Mouse (Mus musculus): ENCODE measurements at regions not wholly inside any gene's neighbourhood (a gene's known extent, or its start where the extent isn't known, plus 50 kb on each side); places are given as distances from the start of the nearest gene placed in this dataset.

- in situ Hi-C loops (cut with MboI, MseI), result no loop called here
Measured at GRCm38 (mm10) chr9:115666530-115666929, 242.7 kb upstream of the Gadl1 start.

DNA sequence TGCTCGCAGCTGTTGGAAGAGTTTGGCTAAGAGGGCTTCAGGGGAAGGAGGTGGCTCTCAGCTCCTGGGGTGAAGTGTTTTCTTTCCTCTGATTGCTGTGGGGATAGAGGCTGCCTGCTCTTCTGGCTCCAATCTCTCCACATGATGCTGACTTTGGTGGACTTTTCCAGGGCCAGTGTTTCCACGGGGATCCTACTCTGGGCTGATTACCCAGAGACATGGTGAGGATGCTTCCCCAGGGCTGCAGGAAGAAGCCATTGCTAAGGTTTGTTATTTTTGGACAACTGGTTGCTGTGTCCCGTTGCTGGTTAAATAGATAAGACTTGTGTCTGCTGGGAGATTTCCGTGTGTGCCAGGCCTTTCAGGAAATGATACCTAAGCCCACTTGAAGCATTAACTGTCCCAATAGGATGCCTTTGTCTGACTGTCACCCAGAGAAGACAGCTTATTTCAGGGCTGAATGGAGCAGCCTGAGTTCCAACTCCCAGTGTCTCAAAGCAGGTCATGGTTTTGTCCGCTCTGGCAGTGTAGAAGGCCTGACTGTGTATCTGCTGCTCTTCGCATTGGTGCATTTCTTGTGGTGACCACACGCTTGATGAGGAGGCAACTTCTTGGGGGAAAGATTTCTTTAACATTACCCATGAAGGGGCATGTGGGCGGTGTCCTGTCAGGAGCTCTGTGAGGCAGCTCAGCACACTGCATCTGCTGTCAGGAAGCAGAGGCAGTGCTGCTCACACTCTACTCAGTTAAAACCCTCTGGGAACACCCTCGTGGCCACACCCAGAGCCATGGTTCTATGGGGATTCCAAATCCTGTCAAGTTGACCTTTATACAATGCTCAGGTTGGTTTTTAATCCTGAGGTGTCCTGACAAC, 228.3 kb upstream of the Gadl1 start:
- in situ Hi-C loops (cut with MboI, MseI), result no loop called here

- in situ Hi-C loops (cut with MboI, MseI), result no loop called here
Measured at GRCm38 (mm10) chr9:115681841-115682240, 227.4 kb upstream of the Gadl1 start.

- in situ Hi-C loops (cut with MboI, MseI), result no loop called here
Measured at GRCm38 (mm10) chr9:115683951-115684350, 225.3 kb upstream of the Gadl1 start.

DNA sequence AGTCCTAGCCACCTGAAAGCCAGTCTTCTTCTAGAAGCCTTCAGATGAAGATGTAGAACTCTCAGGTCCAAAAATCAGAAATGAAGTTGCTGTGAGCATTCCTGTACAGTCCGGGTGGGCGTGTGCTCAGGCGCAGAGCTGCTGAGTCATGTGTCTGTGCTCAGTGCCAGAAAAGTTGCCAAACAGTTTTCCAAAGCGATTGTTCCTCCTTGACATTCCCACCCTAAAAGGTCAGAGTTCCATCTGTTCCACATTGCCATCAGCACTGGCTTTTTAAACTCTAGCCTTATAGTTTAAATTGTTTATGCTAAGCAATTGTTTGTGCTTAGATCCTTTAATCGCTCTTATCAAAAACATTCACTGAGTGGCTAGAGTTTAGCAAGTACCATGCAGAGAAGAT, 222.7 kb upstream of the Gadl1 start:
- in situ Hi-C loops (cut with MboI, MseI), result no loop called here

DNA sequence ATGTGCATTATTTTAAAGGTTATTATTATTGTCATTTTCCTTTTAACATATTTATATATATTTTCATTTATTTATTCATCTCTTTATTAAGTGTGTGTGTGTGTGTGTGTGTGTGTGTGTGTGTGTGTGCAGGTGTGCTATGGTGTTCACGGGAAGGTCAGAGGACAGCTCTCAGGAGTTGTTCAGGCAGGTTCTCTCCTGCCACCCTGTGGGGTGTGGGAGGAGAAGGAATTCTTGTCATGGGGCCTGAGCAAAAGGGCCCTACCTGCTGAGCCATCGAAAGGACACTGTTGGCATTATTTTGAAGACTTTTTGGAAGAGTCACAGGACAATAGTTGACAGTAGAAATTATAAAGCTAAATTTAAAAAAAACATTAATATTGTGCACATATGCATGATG, 216.4 kb upstream of the Gadl1 start:
- in situ Hi-C loops (cut with MboI, MseI), result no loop called here

GRCm38 (mm10) chr9:115703791-115704190, 205.5 kb upstream of the Gadl1 start:
- in situ Hi-C loops (cut with MboI, MseI), result loop anchor here (10.0 kb wide), 1 partner anchor 539 kb away; no protein-coding TSS in a partner anchor

GRCm38 (mm10) chr9:115704249-115704648, 205.0 kb upstream of the Gadl1 start:
- in situ Hi-C loops (cut with MboI, MseI), result loop anchor here (10.0 kb wide), 1 partner anchor 539 kb away; no protein-coding TSS in a partner anchor

DNA sequence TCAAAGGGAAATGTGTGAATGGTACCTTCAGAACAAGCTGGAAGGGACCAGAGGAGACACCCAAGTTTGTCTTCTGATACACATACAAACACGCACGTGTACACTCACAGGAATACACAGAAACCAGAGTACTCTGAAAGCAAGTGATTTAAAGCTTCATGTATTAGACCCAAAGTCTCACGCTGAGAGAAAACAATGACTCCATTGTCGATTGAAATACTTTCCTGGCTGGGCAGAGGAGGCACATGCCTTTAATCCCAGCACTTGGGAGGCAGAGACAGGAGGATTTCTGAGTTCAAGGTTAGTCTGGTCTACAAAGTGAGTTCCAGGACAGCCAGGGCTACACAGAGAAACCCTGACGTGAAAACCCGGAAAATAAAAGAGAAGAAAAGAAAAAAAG, 203.5 kb upstream of the Gadl1 start:
- in situ Hi-C loops (cut with MboI, MseI), result loop anchor here (10.0 kb wide), 1 partner anchor 541 kb away; no protein-coding TSS in a partner anchor

DNA sequence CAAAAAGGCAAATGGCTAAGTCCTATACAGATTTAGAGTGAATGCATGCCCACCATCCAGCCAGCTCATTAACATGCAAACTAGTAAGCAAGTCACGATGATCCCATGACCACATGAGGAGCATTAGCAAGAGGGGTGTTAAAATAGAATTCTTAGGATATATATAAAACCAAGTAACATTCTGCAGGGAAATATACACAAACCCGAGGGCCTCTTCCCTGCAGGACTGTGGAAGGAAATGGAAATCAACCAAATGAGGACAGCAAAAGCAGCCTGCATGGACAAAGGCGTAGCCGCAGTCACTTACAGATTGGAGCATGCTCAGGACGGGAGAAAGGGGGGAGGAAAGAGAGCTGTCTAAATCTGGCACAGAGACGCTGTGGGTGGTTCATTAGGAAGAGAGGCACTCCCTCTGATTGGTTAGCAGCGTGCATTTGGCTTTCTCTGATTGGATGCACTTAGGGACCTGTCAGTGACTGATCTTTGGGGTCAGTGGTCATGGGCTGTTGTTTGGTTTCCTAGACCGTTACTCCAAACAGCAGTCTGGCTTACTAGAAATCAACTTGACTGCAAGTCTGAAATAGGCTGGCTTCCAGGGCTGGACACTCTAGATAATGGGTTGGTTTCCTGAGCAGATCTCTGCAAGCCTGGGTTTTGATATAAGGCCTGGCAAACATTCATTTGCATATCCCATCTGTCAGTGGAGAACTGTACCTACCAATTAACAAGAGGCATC, 200.9 kb upstream of the Gadl1 start:
- in situ Hi-C loops (cut with MboI, MseI), result loop anchor here (10.0 kb wide), 1 partner anchor 544 kb away; no protein-coding TSS in a partner anchor

DNA sequence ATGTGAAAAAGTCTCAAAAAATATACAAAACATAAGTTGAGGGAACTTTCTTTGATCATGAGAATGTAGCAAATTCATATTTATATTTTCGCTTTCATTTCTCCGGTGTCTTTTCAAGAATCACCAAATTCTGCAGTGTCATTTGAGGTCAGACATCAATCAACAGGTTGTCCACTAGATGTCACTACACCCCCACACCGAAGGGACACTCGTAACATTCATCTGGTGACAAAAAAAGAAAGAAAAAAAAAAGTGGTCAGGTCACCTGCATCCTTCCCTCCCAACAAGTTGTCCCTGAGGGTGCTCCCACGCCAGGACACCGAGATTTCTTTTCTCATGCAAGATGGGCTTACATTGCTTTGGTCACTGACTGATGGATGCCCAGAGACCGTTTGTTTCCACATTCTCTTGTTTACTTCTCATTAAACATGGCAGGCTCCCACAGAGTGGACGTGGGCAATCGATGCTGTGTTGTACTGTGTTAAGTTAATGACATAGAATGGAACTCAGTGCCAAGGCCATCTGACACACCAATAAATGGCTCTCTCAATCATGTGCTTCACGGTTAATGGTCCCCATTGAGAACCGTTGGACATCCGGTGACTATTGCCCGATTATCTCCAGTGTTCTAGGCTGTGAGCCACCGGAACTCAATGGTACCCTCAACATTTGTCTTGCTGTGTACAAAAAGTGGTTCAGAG, 199.1 kb upstream of the Gadl1 start:
- in situ Hi-C loops (cut with MboI, MseI), result loop anchor here (5.0 to 10.0 kb wide), 2 partner anchors 342 to 1265 kb away; no protein-coding TSS in a partner anchor

DNA sequence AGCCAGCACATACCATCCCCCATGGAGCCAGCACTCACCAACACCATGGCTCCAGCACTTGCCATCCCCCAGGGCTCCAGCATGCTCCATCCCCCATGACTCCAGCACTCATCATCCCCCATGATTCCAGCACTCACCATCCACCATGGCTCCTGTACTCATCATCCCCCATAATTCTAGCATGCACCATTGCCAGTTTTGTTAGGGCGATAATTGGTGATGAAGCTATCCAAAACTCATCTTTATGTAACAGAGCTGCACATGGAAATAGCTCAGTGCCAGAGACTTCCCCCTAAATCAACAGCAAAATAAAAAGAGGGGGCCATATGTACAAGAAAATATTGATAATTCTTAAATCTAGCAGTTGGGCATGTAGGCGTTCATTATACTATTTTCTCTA, 188.9 kb upstream of the Gadl1 start:
- in situ Hi-C loops (cut with MboI, MseI), result no loop called here

GRCm38 (mm10) chr9:115720841-115721240, 188.4 kb upstream of the Gadl1 start:
- in situ Hi-C loops (cut with MboI, MseI), result no loop called here

GRCm38 (mm10) chr9:115724063-115724462, 185.2 kb upstream of the Gadl1 start:
- in situ Hi-C loops (cut with MboI, MseI), result no loop called here

DNA sequence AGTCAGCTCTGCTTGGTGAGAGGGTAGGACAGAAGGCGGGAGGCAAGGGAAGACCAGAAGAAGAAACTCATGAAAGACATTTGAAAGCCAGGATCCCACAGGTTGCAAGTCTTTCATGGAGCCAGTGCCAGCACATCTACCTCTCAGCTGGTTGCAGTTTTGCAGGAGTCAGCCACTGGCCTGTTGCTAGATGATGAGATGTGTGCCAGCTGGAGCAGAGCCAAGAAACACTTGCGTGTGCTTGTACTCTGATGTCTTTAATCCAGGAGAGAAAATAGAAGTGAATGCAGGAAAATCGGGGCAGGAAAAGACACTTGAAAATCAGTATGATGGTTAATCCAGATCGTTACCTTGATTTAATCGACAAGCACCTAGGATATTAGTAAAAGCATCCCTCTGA, 181.9 kb upstream of the Gadl1 start:
- in situ Hi-C loops (cut with MboI, MseI), result no loop called here

DNA sequence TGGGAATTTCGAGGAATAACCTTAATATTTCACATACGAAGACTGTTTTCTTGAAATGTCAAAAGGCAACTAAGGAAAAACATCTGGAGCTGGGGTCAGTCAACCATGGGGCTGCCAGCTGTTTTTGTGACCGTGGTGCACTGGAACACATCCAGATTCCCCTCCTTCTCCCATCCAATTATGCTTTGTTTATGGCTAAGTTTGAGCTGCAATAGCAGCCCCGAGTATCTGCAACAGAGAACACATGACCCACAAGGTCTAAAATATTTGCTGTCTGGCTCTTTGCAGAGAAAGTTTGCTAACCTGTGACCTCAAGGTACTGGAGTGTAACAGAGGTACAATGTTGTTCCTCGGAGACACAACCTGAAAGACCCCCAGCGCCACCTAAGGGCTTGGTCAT, 177.7 kb upstream of the Gadl1 start:
- in situ Hi-C loops (cut with MboI, MseI), result no loop called here

- in situ Hi-C loops (cut with MboI, MseI), result no loop called here
Measured at GRCm38 (mm10) chr9:115733104-115733503, 176.2 kb upstream of the Gadl1 start.

- in situ Hi-C loops (cut with MboI, MseI), result no loop called here
Measured at GRCm38 (mm10) chr9:115739984-115740383, 169.3 kb upstream of the Gadl1 start.

- in situ Hi-C loops (cut with MboI, MseI), result no loop called here
Measured at GRCm38 (mm10) chr9:115746436-115746835, 162.8 kb upstream of the Gadl1 start.

DNA sequence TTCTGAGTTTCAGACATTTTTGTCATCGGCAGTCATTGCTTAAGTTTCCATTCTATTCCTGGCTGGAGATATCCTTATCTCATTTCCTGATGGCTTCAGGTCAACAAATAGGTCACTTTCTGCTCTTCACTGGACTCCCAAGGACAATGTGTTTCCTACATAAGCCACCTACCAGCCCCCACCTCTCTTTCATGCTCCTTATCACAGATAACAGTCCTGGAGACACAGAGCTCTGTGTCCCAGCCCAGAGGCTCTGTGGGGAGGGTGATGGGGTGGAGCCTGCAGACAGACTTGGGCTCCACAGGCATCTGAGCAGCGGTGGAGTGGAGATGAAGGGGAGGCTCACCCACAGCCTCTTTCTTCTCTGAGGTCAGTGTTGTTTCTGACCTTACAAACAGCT, 148.8 kb upstream of the Gadl1 start:
- in situ Hi-C loops (cut with MboI, MseI), result no loop called here

GRCm38 (mm10) chr9:115764136-115764535, 145.1 kb upstream of the Gadl1 start:
- in situ Hi-C loops (cut with MboI, MseI), result no loop called here

DNA sequence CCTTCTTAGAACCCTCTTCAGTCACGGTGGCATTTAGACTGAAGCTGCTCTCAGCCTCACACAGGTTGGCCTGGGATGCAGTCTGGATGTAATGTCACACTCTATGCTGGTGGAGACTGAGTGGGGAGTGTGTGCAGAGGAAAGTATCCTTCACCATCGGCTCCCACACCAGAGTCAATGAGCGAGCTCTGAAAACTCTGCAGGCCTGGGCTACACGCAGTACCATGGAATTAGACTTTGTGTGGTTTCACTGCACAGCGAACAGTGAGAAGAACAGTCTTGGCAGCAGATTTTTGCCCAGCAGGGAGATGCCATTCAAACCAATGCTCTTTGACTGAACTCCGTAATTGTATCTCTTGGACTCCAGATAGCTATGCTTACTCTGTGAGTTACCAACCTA, 142.8 kb upstream of the Gadl1 start:
- in situ Hi-C loops (cut with MboI, MseI), result no loop called here

Data from T-helper 1 cell (primary cell).